ENCODE assay signal across 8 mouse cellular contexts in genomic region chr7:101663514-101664159, GRCm38 (mm10). TPM values are rescaled to one million over a fixed set of nuclear protein-coding genes. Genes with fewer than 3 reads are reported as not detected.
A peak's percentile ranks its signal among the peaks of the same experiment; 100 is the strongest.
DNase-seq lines count a peak whose midpoint lies in the region; ATAC-seq and TF ChIP-seq lines count a peak whose summit lies in the region.

Clpb (plus strand) TSS chr7:101663633.

- TF ChIP-seq EP300 in heart, adult 2 months (IDR thresholded peaks at IDR 0.05; ENCODE audit: insufficient read depth, low read depth, low read length): peak; percentile 55; the same call in 1 of the 2 replicates

- peak within 1 kb of the TSS; percentile 68 for H3K4me3 ChIP-seq in embryonic facial prominence, embryonic 14.5 days (ENCODE audit: low read depth, low read length)
- peak within 1 kb of the TSS; percentile 89 for H3K4me3 ChIP-seq in heart, adult 2 months
- H3K4me3 ChIP-seq in limb, embryonic 13.5 days: peak within 1 kb of the TSS; percentile 70
- peak within 1 kb of the TSS; percentile 61 for H3K4me3 ChIP-seq in midbrain, embryonic 16.5 days (ENCODE audit: low read depth, low read length)

- TF ChIP-seq POLR2A in heart, adult 2 months (IDR thresholded peaks at IDR 0.05; ENCODE audit: insufficient read depth, low read depth, low read length): peak; percentile 60

- H3K27me3 ChIP-seq in embryonic facial prominence, embryonic 14.5 days (replicated peaks; ENCODE audit: control insufficient read depth, insufficient read depth, low read length): no peaks in the 10 kb centered on the region
- H3K27me3 ChIP-seq in heart, adult 2 months (ENCODE audit: control insufficient read depth, insufficient read depth, low read length): no peaks in the 10 kb centered on the region
- no peaks in the 10 kb centered on the region for H3K27me3 ChIP-seq in limb, embryonic 13.5 days
- no peaks in the 10 kb centered on the region for H3K27me3 ChIP-seq in midbrain, embryonic 16.5 days (ENCODE audit: control insufficient read depth, insufficient read depth, low read depth, low read length)

- intact Hi-C loops in heart, adult 2 months (cut with DNase I): loop anchor here (5.0 kb wide), 1 partner anchor 234 kb away; no protein-coding TSS in a partner anchor

- peak; percentile 87 for TF ChIP-seq CTCF in heart, adult 2 months (IDR thresholded peaks at IDR 0.05)

- H3K9me3 ChIP-seq in embryonic facial prominence, embryonic 14.5 days (ENCODE audit: control insufficient read depth, low read length): no peaks in the 10 kb centered on the region
- H3K9me3 ChIP-seq in limb, embryonic 13.5 days: no peaks in the 10 kb centered on the region
- no peaks in the 10 kb centered on the region for H3K9me3 ChIP-seq in midbrain, embryonic 16.5 days (replicated peaks; ENCODE audit: control insufficient read depth, low read length, poor library complexity, severe bottlenecking)

- no peak within 1 kb of the TSS for H3K27ac ChIP-seq in embryonic facial prominence, embryonic 14.5 days (replicated peaks; ENCODE audit: low read depth, low read length)
- H3K27ac ChIP-seq in heart, adult 2 months: peak within 1 kb of the TSS; percentile 51
- no peak within 1 kb of the TSS for H3K27ac ChIP-seq in limb, embryonic 13.5 days
- peak within 1 kb of the TSS; percentile 68 for H3K27ac ChIP-seq in midbrain, embryonic 16.5 days (ENCODE audit: low read length)

- H3K79me2 ChIP-seq in heart, adult 2 months (replicated peaks; ENCODE audit: control insufficient read depth, insufficient read depth, low read length): no peaks in the 10 kb centered on the region

- peak; percentile 99 for ATAC-seq in embryonic facial prominence, embryonic 14.5 days (ENCODE audit: low read depth)
- peak; percentile 99 for ATAC-seq in limb, embryonic 13.5 days (ENCODE audit: low FRiP score, low read depth)
- ATAC-seq in midbrain, embryonic 16.5 days: peak; percentile 99

- peaks cover 8% of the 10 kb centered on the region for H3K4me1 ChIP-seq in embryonic facial prominence, embryonic 14.5 days (ENCODE audit: control insufficient read depth, insufficient read depth, low read length)
- peaks cover 2% of the 10 kb centered on the region for H3K4me1 ChIP-seq in heart, adult 2 months (ENCODE audit: control insufficient read depth, insufficient read depth, low read length)
- H3K4me1 ChIP-seq in limb, embryonic 13.5 days: peaks cover 14% of the 10 kb centered on the region
- peaks cover 29% of the 10 kb centered on the region for H3K4me1 ChIP-seq in midbrain, embryonic 16.5 days (ENCODE audit: control insufficient read depth, insufficient read depth, low read length)

- WGBS in embryonic facial prominence, embryonic 14.5 days: under 1% methylated on average over 45 of the region's 49 CpGs
- WGBS in heart, adult 2 months: 2% methylated on average over 49 of the region's 49 CpGs
- 1% methylated on average over 49 of the region's 49 CpGs for WGBS in limb, embryonic 13.5 days
- 2% methylated on average over 49 of the region's 49 CpGs for WGBS in midbrain, embryonic 16.5 days

- H3K36me3 ChIP-seq in embryonic facial prominence, embryonic 14.5 days (ENCODE audit: control insufficient read depth, insufficient read depth, low read length): no peaks in the 10 kb centered on the region
- no peaks in the 10 kb centered on the region for H3K36me3 ChIP-seq in heart, adult 2 months (ENCODE audit: control insufficient read depth, insufficient read depth, low read length)
- H3K36me3 ChIP-seq in limb, embryonic 13.5 days: no peaks in the 10 kb centered on the region
- H3K36me3 ChIP-seq in midbrain, embryonic 16.5 days (ENCODE audit: control insufficient read depth, insufficient read depth, low read length): no peaks in the 10 kb centered on the region

- peak within 1 kb of the TSS; percentile 74 for H3K4me2 ChIP-seq in embryonic facial prominence, embryonic 14.5 days (ENCODE audit: low read depth, low read length)
- H3K4me2 ChIP-seq in limb, embryonic 13.5 days (replicated peaks): peak within 1 kb of the TSS; percentile 75
- peak within 1 kb of the TSS; percentile 54 for H3K4me2 ChIP-seq in midbrain, embryonic 16.5 days (ENCODE audit: low read length)

- peak; percentile 98 for DNase-seq in 3T3-L1 (ENCODE audit: low read depth, low spot score)
- DNase-seq in adrenal gland, postnatal 4 days (ENCODE audit: low spot score in 2 of 2): peak; percentile 62 to 72
- DNase-seq in embryonic facial prominence, embryonic 14.5 days (ENCODE audit: low spot score): peak; percentile 99
- DNase-seq in heart, adult 2 months: peak; percentile 89 to 94
- peak; percentile 97 to 98 for DNase-seq in kidney, adult 8-10 months
- peak; percentile 83 to 88 for DNase-seq in spleen, postnatal 10 days (ENCODE audit: low spot score in 2 of 2)

- peak within 1 kb of the TSS; percentile 61 for H3K9ac ChIP-seq in embryonic facial prominence, embryonic 14.5 days (ENCODE audit: low read depth, low read length)
- H3K9ac ChIP-seq in heart, adult 2 months (ENCODE audit: low read depth, low read length): peak within 1 kb of the TSS; percentile 65
- peak within 1 kb of the TSS; percentile 55 for H3K9ac ChIP-seq in limb, embryonic 13.5 days
- peak within 1 kb of the TSS; percentile 61 for H3K9ac ChIP-seq in midbrain, embryonic 16.5 days (ENCODE audit: low read depth, low read length)

RNA-seq across cellular contexts. Expression of gene Clpb, which starts in this region (rescaled TPM):
- total RNA-seq in adrenal gland, postnatal 4 days (2021): 10 to 100 TPM; 47.3 to 51.0 TPM
- 37.5 and 48.5 TPM in 2 replicates for polyA plus RNA-seq in embryonic facial prominence, embryonic 14.5 days (2014; fragmentation: Nextera tagmentation; extraction: Ambion mirVana)
- total RNA-seq in heart, adult 2 months (2021): 10 to 100 TPM; 72.6 to 79.2 TPM
- 57.3 and 77.1 TPM in 2 replicates for polyA plus RNA-seq in heart, adult 2 months (2012; rRNA removed)
- polyA plus RNA-seq in limb, embryonic 13.5 days (2015; fragmentation: Nextera tagmentation; extraction: Ambion mirVana): 46.7 and 52.1 TPM in 2 replicates
- 43.0 and 46.5 TPM in 2 replicates for polyA plus RNA-seq in midbrain, embryonic 16.5 days (2015; fragmentation: Nextera tagmentation; extraction: Ambion mirVana)

Comparison
In these comparisons a context has a peak if more than half of its experiments do, and no peak if none do; other contexts are left out.
1. H3K27ac ChIP-seq: peak in heart, adult 2 months (single experiment) and midbrain, embryonic 16.5 days (single experiment); none in embryonic facial prominence, embryonic 14.5 days (single experiment) and limb, embryonic 13.5 days (single experiment).
2. Peak in every context shown above with its lines, with median percentiles within 50 percentile points of each other: DNase-seq, ATAC-seq, H3K4me2 ChIP-seq, H3K4me3 ChIP-seq and H3K9ac ChIP-seq.